Mouse (Mus musculus): ENCODE results near the gene Pde6h.

GRCm38 (mm10) chr6:136986019-136986418 is 62.4 kb downstream of the Pde6h start:
- no peak for TF ChIP-seq CTCF (IDR thresholded peaks at IDR 0.05; ENCODE audit: borderline replicate concordance, extremely low read depth, insufficient read depth, insufficient read length)
- no peak for TF ChIP-seq POLR2A (IDR thresholded peaks at IDR 0.05; ENCODE audit: borderline replicate concordance, extremely low read depth, insufficient read depth, insufficient read length, poor library complexity, severe bottlenecking)
